Mouse (Mus musculus) right cerebral cortex, adult 18-20 months (tissue): ENCODE measurements around the gene Ksr2.

Experiments used
- DNase-seq: peaks from one replicate; pipeline ENCODE4 v3.0.0; 2022; ENCODE audit warnings: mixed read lengths

The Ksr2 gene

DNA sequence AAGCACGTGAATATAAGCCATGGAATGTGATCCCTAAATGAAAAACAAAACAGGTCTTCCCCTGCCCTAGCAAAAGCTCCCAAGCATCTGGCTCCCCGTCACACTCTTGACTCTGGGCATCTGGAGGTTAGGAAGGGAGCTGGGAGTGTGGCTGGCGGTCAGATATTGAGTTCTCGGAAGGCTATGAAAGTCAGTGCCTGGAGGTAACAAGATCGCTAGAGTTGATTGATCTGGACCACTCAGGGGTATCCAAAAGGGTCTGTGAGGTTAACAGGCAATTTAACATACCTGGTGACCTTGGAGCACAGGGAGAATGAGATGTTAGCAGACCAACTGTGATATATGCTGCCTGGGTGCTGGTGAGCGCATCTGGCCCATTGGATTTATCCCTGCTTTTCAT, 283.8 kb downstream of the Ksr2 start:
- DNase-seq, result no peak

DNA sequence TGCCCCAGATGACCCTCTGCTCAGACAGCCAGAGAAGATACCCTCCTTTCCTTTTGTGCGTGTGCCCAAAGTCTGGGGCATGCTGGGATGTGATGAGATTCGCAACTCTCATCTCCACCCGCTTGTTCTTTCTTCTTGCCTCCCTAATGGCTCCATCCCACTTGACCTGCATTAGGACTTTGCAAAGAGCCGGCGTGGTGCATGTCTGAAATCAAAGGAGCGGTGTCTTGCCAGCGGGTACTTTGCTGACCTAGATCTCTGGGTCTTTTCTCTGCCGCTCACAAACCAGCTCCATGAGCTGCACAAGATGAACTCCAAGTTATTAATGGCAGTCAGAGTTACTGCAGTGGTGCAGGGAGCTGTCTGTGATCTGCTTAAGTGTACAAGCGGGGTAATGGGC, 290.6 kb downstream of the Ksr2 start:
- no peak for DNase-seq

DNA sequence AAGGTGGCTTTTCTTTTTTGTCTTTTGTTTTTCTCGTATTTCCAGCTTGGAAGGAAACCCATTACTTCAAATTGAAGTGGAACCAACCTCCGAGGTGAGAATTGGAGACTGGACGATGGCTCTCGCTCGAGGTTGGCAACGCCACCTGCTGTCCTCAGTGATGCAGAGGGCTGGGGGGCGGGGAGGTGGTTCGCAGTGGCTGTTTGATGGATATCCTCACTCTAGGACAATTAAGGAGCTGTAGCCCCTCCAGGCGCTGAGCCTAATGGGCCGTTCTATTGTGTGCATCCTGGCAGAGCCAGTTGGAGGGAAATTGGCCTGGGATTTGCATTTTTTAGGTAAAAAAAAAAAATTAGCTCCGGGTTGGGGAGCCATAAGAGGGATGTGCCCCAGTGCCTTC, 292.8 kb downstream of the Ksr2 start:
- DNase-seq, result no peak

DNA sequence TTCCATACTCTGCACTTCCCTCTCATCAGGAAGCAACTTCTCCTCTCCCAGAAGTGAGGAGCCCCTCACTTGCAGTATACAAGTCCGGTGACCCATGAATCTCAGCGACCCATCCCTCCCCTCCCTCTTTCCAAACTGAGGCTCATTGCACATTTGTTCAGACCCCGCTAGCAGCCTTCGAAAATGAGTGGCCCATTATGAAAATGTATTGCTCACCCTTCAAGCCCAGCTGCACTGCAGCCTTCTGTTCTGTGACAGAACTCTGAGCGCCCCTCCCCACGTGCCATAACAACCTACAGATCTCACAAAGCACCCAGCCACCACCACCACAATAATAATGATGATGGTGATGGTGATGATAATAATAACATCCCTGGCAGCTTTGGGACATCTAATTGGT, 295.5 kb downstream of the Ksr2 start:
- no peak for DNase-seq

DNA sequence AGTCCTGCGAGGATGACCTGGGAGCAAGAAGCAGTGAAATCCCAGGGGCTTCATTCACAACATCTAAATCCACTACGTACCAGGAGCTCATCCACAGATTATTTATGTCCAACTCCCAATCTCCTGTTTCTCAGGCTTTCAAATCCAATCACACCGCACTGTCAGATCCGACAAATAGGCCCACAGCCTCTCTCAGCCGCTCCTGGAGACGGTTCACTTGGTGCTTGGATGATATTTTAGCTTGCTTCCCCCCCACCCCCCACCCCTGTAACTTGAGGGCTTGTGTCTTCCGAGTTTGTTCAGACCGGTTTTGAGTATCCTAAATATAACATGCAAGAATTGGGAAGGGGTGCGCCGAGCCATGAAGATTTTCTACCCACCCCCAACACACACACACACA, 297.8 kb downstream of the Ksr2 start:
- no peak for DNase-seq

DNA sequence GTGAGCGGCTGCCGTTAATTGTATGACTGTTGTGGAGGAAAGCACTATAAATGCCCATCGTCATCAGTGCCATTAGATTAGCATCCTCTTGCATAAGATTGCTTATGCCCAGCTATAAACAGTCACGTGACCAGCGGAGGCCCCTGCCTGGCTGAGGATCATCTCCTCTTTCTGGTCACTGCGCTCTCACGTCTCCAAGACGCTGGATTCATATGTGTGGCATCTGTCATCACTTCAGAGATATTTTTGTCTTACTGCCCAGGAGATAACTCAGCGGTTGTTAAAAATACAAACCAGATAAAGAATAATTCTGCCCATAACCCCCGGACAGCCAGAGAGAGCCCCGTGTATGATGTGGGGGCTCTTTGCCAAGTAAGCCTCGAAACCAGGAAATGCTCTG, 298.4 kb downstream of the Ksr2 start:
- DNase-seq, result no peak

DNA sequence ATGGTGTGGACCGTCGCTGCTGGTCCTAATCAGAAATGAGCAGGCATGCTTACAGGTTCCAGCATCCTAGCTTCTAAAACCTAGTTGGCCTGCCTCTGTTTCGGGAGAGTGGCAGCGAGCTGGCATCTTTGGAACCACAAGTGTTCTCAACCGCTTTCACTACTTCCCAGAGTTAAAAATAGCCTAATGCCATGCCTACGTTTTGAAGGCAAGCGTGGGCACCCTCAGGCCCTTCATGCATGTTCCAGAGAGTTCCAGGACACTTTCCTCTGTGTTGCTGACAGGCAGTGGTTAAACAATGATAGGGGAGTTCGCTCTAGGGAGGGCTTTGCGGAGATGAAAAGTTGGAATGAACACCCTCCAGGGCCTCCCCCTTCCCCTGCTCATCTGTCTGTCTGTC, 303.3 kb downstream of the Ksr2 start:
- DNase-seq, result no peak

DNA sequence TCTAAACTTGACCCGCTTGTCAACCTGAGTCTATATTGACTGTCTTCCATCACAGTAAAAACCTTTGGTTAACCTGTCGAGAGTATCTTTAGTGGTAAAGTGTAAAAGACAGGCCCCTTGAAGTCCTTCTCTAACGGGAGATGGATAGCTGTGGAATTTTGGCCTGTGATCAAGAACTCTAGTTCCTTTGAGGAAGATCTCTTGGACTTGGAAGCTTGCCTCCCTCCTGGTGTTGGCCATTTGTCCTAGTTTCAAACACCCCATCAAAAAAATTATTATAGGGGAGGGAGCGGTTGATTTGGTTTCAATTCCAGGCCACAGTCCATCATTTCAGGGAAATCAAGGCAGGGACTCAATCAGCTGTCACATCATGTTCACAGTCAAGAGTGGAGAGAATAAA, 309.5 kb downstream of the Ksr2 start:
- DNase-seq, result no peak

DNA sequence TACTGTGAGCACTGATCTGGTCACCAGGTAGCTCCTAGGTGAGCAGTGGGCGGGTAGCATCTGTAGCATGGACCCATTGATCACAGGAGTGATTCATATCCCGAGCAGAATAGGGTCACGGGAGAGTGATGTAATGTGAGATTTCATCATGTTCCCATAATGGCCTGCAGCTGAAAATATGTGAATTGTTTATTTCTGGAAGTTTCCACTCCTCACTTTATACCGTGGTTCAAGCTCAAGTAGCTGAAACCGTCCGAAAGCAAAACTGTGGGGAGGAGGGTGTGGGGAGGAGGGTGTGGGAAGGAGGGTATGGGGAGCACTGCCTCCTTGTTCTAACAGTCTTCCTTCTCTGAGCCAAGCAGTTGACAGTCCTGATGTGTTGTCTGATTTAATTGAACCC, 312.7 kb downstream of the Ksr2 start:
- DNase-seq, result no peak

DNA sequence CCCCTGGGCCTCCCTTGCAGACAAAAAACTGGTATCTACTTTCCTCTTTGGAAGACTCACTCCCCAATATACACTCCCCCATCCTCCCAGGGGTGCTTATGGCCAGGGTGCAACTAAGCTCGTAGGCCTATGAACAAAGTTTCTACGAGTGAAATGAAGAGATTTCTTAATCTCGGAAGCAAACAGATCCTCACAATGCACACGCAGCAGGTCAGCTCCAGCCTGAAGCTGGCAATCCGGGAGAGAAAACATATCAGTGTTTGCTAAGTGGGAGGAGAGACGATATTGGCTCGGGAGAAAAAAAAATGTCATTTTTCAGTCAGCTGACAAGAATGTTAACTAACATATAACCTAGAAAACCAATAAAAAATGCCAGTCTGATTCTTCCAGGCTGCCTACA, 313.3 kb downstream of the Ksr2 start:
- DNase-seq, result no peak

DNA sequence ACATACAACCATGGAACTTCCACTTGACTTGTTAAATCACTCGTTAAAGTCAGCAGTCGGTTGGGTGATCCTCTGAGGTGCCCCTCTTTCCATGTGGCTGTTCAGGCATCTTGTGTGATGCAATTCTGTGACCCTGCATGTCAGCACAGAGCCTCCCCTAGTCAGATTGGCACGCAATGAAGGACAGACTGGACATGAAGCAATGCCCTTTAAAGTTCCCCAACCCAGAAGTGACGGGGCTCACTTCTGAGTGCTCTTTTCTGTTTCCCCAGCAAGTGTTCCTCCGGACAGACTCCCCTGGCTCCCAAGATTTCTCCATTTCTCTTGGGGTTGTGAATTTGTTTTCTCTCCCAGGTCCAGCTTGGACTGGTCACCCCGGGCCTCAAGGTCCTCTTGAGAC, 317.5 kb downstream of the Ksr2 start:
- no peak for DNase-seq

DNA sequence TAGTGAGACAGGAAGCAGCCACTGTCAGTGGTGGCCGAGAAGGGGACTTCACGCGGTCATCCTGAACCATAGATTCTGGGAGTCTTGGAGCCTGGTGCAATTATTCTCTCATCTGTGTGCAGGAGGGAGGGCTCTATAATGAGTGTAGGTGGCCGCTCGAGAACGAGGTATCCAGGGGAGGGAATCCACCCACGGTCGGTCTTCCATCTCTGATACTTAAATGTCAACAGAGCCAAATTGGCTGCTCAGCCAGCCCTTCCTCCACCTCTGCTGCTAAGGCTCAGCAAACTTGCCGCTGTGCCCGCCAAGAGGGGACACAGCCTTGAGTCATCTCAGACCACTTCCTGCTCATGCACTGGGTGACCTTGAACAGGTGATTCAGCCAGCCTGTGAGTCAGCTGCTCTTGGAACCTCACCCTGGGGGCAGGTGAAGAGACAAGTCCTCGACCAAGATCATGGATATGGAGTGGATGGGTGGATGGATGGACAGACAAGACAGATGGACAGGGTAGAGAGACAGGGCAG, 330.9 kb downstream of the Ksr2 start:
- peak; percentile 47 for DNase-seq

DNA sequence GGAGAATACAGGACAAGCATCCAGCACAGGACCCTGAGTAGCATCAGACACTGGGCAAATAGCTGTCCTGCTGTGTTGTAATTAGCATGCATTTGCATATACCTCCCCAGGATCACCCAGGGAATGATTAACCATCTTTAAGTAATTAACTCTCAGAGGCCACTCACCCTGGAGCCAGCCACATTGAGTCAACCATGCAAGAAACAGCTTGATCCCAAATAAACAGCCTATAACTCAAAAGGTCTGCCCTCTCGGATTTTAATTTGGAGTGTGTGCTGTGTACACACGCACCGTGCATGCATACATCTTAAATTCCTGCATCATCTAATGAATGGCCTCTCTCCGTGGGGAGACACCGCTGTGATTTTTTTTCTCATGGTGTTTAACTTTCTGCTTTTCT, 335.6 kb downstream of the Ksr2 start:
- DNase-seq, result no peak

DNA sequence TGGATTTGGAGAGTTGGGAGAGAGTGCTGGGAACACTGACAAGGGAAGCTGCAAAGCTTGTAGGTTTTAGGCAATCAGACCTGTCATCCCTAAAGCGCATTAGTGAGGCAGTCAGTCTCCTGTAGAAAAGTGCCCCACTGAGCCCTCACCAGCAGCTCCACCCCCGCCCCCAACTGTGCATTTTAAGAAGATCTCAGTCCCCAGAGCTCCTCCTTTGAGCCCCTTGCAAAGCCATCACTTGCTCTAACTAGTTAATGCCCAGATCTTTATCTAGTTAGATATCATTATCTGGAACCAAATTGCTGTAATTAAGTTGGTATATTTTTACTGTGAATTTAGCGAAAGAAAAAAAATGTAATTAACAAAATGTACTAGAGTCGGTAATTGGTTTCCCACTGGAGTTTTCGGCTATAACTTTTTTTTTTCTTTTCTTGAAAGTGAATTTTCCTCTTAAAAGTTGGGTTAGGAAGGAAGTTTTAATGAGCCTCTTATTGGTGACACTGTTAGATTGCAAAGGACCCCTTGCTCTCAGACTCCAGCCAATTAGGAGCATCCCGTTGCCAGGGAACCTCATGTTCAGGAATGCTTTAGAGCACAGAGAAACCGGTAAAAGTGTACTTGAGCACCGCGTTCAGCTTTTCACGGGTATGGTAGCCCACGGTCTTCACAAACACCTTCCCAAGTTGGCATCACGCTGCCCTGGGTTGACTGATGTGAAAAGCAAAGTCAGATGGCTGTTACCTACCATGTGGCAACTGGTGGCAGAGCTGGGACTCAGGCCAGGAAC, 344.1 kb downstream of the Ksr2 start:
- DNase-seq, result no peak

DNA sequence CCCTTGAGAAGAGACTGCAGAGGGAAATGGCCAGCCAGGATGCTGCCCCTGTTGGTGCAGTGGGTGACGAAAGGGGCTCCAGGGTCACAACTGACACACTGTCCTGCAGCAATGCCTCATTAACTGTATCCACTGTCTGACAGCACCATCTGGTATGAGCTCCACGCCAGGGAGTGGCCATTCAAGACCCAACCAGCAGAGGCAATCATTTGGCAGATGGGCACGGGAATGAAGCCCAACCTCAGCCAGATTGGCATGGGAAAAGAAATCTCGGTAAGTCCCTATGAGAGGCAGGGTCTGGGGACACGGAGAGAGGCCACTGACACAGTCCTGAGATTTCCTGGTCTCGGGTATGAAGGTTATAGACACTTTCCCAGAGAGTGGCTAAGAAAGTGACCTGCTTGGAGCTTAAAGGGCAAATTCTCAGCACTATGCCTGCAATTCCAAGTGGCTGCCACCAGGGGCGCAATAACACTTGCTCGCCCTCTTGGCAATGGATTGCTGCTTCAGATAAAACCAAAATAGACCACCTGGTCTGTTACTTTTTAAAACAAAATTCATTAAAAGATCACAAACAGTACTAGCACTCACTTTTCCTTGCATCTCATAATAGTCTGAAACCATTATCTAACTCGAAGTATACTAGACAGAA, 347.5 kb downstream of the Ksr2 start:
- DNase-seq, result no peak

DNA sequence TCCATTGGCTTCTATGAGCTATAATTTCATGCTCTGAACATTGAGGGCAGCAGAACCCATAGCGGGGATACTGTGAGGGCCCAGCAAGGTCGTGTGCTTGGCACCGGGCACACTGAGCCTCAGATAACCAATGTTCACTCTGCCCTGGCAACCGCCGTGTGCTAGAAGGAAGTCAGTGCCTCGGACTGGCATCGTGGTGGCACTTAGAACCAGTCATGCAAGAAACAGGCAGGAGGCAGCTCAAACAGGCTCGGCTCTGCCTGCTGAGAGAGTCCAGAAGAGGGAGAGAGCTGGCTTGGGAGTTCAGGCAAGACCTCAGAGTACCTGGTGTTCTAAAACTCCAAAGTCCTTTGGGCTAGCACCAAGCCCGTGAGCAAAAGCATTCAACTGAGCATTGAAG, 350.7 kb downstream of the Ksr2 start:
- no peak for DNase-seq

DNA sequence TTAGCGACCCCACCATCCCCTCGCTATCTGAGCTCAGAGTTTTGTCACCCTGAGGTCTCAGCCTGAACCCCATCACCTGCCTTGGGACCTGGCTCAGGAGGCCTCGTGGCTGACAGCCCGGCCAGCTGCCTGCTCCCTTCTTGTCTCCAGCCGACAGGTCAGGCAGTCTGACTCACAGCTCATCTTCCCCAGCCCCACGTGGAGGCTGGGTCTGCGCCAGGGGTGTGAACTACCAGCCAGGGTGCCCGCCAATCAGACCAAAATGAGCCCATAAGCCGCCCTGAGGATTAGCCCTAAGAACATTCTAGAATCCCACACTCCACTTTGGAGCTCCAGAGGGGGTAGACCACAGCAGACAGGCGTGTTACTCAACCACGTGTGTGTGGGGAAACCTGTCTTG, 365.4 kb downstream of the Ksr2 start:
- DNase-seq, result no peak

DNA sequence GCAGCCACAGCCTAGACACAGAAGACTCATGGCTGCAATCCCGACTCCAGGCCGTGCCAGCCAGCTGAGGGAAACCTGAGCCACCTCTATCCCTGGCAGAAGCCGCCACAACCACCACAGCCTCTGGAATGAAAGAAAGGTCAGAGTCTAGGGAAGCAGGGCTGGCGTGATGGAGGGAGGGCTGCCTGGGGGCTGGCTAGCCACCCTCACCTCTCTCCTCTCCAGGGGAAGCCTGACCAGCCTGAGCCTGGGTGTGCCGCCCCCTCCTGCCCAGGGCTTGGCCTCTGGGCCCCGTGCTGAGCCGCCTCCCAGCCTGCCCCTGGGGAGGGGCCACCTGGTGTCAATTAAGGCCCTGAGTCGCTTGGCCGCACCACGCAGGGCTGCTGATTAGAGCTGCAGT, 366.9 kb downstream of the Ksr2 start, which contains the start of gene Nos1:
Nos1 (plus strand) TSS at position 352 of the 400 bp plus-strand sequence.
- no peak for DNase-seq

DNA sequence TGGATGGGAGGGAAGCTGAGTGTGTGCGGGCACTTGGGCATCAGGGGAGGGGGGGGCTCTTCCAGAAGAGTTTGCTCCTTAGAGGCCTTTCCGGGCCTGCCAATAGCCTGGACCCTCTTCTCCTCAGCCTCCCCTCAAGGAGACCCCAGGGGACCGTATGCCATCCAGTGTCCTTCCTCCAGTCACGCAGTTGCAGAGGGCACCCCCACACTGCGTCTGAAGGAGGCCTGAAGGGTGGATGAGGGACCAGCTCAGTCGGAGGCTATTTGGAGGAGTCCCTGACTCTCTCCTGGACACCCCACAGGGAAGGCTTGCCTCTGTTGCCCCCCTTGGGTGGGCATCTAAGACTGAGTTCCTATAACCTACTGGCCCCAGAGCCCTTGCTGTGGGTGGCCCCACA, 367.4 kb downstream of the Ksr2 start:
- no peak for DNase-seq

DNA sequence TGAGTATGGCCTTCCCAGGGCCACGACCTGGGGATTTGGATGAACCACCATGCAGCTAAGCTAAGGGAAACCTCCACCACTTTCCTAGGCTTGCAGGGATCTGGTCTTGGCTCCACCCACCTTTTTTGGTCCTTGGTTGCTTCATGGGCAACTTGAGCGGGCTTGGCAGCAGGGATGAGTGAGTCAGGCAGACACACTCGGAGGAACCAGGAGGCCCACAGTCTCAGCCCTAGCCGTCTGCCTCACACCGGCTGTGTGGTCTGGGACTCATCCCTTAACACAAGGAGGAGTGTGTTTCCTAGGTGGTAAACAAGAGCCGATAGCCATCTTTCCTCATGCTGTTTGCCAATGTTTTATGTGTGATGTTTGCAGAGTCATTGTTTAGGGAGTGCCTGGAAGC, 376.3 kb downstream of the Ksr2 start:
- peak; percentile 52 for DNase-seq

DNA sequence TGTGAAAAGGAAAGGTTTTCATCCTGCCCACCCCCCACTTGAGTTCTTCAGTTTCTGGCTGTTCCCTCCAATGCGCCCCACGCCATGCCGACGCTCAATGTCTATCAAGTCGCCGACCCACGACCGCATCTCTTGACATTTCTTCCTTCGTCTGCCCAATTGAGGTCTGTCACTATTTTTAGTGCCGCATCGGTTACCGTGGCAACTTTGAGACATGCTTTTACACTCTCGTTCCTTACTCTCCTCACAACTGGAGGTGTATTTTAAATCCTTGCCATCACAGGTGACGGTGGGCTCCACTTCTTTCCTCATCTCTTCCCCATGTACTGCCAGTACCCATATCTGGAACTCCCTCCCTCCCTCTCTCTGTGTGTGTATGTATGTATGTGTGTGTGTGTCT, 378.1 kb downstream of the Ksr2 start:
- peak; percentile 21 for DNase-seq

DNA sequence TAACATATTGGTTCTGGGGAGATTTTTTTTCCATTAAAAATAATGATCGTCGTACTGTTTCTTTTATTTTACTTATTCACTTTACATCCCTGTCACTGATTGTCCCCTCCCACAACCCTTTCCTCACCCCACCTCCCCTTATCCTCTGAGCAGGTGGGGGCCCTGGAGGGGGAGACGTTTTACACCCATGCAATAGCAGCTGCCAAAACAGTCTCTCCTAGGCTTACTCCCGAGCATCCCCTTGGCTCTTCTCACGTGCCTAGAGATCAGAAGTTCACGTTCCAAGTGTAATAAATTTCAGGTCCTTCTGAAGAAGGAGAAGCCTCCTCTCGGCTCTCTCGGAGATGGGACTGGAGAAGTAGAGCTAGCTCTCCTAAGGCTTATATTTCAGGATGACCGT, 387.0 kb downstream of the Ksr2 start:
- no peak for DNase-seq

DNA sequence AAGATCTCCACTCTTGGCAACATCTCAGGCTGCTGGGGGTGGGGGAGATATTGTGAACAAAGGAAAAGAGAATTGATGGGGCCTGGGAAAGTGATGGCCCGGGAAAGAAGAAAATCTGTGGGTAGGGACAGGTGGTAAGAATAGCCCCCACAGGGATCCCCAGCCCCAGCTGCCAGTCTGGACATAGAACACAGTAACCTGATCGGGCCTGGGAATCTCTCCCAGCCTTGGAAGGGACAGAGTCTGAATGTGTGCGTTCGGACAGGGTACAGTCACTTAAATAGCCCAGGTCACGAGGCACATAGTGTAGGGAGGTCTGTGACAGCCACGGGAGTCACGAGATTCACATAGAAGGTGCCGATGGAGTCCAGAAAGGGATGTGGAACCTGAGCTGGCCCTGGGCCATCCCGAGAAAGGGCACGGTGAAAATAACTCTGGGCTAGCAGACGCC, 388.3 kb downstream of the Ksr2 start:
- DNase-seq, result no peak

DNA sequence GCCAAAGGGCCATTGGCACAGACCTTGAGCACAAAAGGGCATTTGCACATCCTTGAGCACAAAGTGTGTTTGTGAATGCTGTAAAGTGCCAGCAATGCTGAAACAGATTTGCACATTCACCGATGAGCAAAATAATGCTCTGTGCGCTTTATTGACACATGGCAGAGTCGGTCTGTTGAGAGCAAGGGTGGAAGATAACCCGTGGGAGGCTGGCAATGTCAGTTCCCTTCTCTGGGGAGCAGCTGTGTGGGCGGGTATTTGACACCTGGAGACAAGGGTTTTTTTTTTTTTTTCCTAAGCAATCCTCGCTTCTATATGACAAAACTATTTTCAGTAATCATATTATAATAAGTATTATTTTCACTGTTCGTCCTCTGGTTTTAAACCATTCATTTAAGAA, 389.8 kb downstream of the Ksr2 start:
- peak; percentile 21 for DNase-seq

DNA sequence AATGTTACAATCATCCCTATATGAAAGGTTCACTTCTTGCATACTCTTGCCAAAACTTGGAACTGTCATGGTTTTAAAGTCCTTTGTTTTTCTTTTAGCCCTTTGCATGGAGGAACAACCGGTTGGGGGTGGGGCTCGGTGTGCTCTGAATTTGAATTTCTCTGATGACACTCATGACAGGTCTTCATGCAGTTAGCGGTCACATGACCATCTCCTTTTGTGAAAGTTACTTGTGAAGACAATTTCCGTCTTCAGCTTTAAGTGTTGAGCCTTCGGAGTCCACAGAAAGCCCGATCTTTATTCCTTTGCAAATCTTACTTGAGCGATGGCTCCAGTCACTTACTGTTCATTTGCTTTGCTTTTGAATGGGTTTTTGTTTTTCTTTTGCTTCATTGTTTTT, 397.1 kb downstream of the Ksr2 start:
- no peak for DNase-seq
